Mouse (Mus musculus) spleen, adult 2 months (tissue): ENCODE data around the gene Asxl1. TPM values are rescaled to one million over a fixed set of nuclear protein-coding genes. Genes with fewer than 3 reads are reported as not detected.

ENCODE experiments used
- DNase-seq, 2 experiments: peaks; one replicate each; pipeline versions ENCODE4 v3.0.0 to v3.0.0-alpha.2; 2012 to 2021; ENCODE audit warnings: low spot score in 2 of 2, low read depth in 1 of 2
- H3K27ac ChIP-seq: fragments of 200-500 bp; 2 replicates; pipeline ENCODE4 v1.5.1; 2012; ENCODE audit warnings: low read length, inconsistent platforms; ENCODE audit not compliant: insufficient read depth
- H3K27me3 ChIP-seq: fragments of 200-500 bp; 2 replicates; pipeline ENCODE4 v1.6.1; 2012; ENCODE audit warnings: mild to moderate bottlenecking, moderate library complexity, low read length, inconsistent platforms; ENCODE audit not compliant: control insufficient read depth, insufficient read depth
- H3K36me3 ChIP-seq: fragments of 200-500 bp; 2 replicates; pipeline ENCODE4 v1.6.1; 2012; ENCODE audit warnings: mild to moderate bottlenecking, low read length, inconsistent platforms; ENCODE audit not compliant: control insufficient read depth, insufficient read depth
- H3K4me1 ChIP-seq: fragments of 200-500 bp; 2 replicates; pipeline ENCODE4 v1.6.1; 2011; ENCODE audit warnings: inconsistent platforms; ENCODE audit not compliant: control insufficient read depth, insufficient read depth, insufficient read length
- H3K4me3 ChIP-seq: fragments of 200-500 bp; 2 replicates; pipeline ENCODE4 v1.5.1; 2011; ENCODE audit warnings: mild to moderate bottlenecking, inconsistent platforms; ENCODE audit not compliant: insufficient read depth, insufficient read length; ENCODE audit errors: extremely low read depth
- CTCF ChIP-seq: fragments of 200-500 bp; IDR thresholded peaks from 2 replicates; pipeline ENCODE4 v1.5.1; 2011; ENCODE audit warnings: mild to moderate bottlenecking, inconsistent platforms; ENCODE audit not compliant: insufficient read depth, insufficient read length, insufficient replicate concordance; ENCODE audit errors: extremely low read depth
- POLR2A ChIP-seq: fragments of 200-500 bp; IDR thresholded peaks from 2 replicates; pipeline ENCODE4 v1.6.1; 2011; ENCODE audit warnings: low read depth, low read length, inconsistent platforms
- WGBS: fragments of 180-500 bp; shearing (Covaris S2); methylation state at CpG from one replicate; pipeline ENCODE4 v1.1.7; 2018; 5-methylcytosine and 5-hydroxymethylcytosine counted together
- polyA plus RNA-seq: library from polyadenylated mRNA; depleted of rRNA; stranded (reverse); fragments of >200 nt; gene quantifications from 2 replicates; pipeline ENCODE4 v1.2.3, GENCODE M21; 2012; rRNA removed

The Asxl1 gene
- polyA plus RNA-seq, 1 experiment: 9.9 TPM

- Histone ChIP-seq H3K27me3 (peaks cover 17% of the 10 kb centered on the region), H3K4me1 (peaks cover 1% of the 10 kb centered on the region), H3K27ac (no peak overlapping the region), H3K36me3 (no peaks in the 10 kb centered on the region), H3K4me3 (no peak overlapping the region)
- TF ChIP-seq CTCF (no peak), POLR2A (no peak)
- DNase-seq: no peak
- 92% methylated on average over 3 of the region's 3 CpGs for WGBS
These were observed 102.1 kb downstream of the Asxl1 start for GRCm38 (mm10) chr2:153447719-153448118.

GRCm38 (mm10) chr2:153448519-153448918 lies 102.9 kb downstream of the Asxl1 start:
- H3K27me3 ChIP-seq: peaks cover 15% of the 10 kb centered on the region
- WGBS: 87% methylated on average over 6 of the region's 6 CpGs

More at GRCm38 (mm10) chr2:153448519-153448918, 102.9 kb downstream of the Asxl1 start:
- TF ChIP-seq CTCF (no peak), POLR2A (no peak)
- peaks cover 1% of the 10 kb centered on the region for H3K4me1 ChIP-seq
- no peak overlapping the region for H3K27ac ChIP-seq
- H3K36me3 ChIP-seq: no peaks in the 10 kb centered on the region
- H3K4me3 ChIP-seq: no peak overlapping the region
- DNase-seq: no peak

Other genes starting within 250 kb of the Asxl1 start
- 78.9 and 92.2 TPM in 2 replicates for gene Hck, start 237.4 kb upstream of the Asxl1 start, polyA plus RNA-seq
- gene Tm9sf4, start 184.5 kb upstream of the Asxl1 start, polyA plus RNA-seq: 21.8 and 22.0 TPM in 2 replicates
- gene Tspyl3, start 120.4 kb upstream of the Asxl1 start, polyA plus RNA-seq: 16.1 and 20.0 TPM in 2 replicates
- 10.7 and 11.3 TPM in 2 replicates for gene Plagl2, start 104.4 kb upstream of the Asxl1 start, polyA plus RNA-seq
- gene Pofut1, start 104.3 kb upstream of the Asxl1 start, polyA plus RNA-seq: 18.7 and 22.5 TPM in 2 replicates
- 5.1 and 5.6 TPM in 2 replicates for gene Kif3b, start 54.4 kb upstream of the Asxl1 start, polyA plus RNA-seq
- not detected in 2 replicates for gene 4930404H24Rik, start 147.0 kb downstream of the Asxl1 start, polyA plus RNA-seq
- gene Nol4l, start 184.1 kb downstream of the Asxl1 start, polyA plus RNA-seq: 2.5 TPM in 2 replicates